Mouse (Mus musculus) kidney, embryonic 14.5 days (tissue): ENCODE data around the gene Nrxn1. TPM values are rescaled to one million over a fixed set of nuclear protein-coding genes. Genes with fewer than 3 reads are reported as not detected.

Experiments
- ATAC-seq: fragments of 200-750 bp; cut with Nextera tagmentation; 2 replicates; pipeline ENCODE4 v1.8.0; 2017; ENCODE audit warnings: moderate number of reproducible peaks, mild to moderate bottlenecking, moderate TSS enrichment, moderate library complexity; ENCODE audit not compliant: low FRiP score, low TSS enrichment
- H3K27ac ChIP-seq: fragments of 300-500 bp; sonication (generic); 2 replicates; pipeline ENCODE4 v1.5.1; 2014; ENCODE audit warnings: low read depth, mild to moderate bottlenecking, low read length, moderate library complexity, mixed read lengths
- H3K27me3 ChIP-seq: fragments of 300-500 bp; sonication (generic); 2 replicates; pipeline ENCODE4 v1.6.1; 2014; ENCODE audit warnings: mild to moderate bottlenecking, low read length; ENCODE audit not compliant: control insufficient read depth, insufficient read depth
- H3K36me3 ChIP-seq: fragments of 300-500 bp; sonication (generic); 2 replicates; pipeline ENCODE4 v1.6.1; 2014; ENCODE audit warnings: low read length, mixed read lengths; ENCODE audit not compliant: control insufficient read depth, insufficient read depth
- H3K4me1 ChIP-seq: fragments of 300-500 bp; sonication (generic); 2 replicates; pipeline ENCODE4 v1.6.1; 2014; ENCODE audit warnings: low read length, mixed read lengths; ENCODE audit not compliant: control insufficient read depth, insufficient read depth
- H3K4me2 ChIP-seq: fragments of 300-500 bp; sonication (generic); replicated peaks from 2 replicates; pipeline ENCODE4 v1.6.1; 2014; ENCODE audit warnings: low read depth, mild to moderate bottlenecking, low read length
- H3K4me3 ChIP-seq: fragments of 300-500 bp; sonication (generic); 2 replicates; pipeline ENCODE4 v1.5.1; 2014; ENCODE audit warnings: mild to moderate bottlenecking, low read length
- H3K9ac ChIP-seq: fragments of 300-500 bp; sonication (generic); 2 replicates; pipeline ENCODE4 v1.6.1; 2014; ENCODE audit warnings: low read depth, mild to moderate bottlenecking, low read length, moderate library complexity
- H3K9me3 ChIP-seq: fragments of 300-500 bp; sonication (generic); 2 replicates; pipeline ENCODE4 v1.6.1; 2016; ENCODE audit warnings: low read length; ENCODE audit not compliant: control insufficient read depth
- WGBS: fragments of 180-500 bp; shearing (Covaris S2); extraction: QIAGEN DNeasy Blood & Tissue Kit; methylation state at CpG from one replicate; pipeline ENCODE4 v1.1.7; 2014; 5-methylcytosine and 5-hydroxymethylcytosine counted together
- polyA plus RNA-seq: library from polyadenylated mRNA; unstranded; fragments of >200 nt; fragmentation: Nextera tagmentation; extraction: Ambion mirVana; gene quantifications from 2 replicates; pipeline ENCODE4 v1.2.1, GENCODE M21; 2014

Gene Nrxn1
- polyA plus RNA-seq, 1 experiment from 2014 or later = 10.1 TPM

- Histone ChIP-seq H3K27ac (no peak overlapping the region), H3K4me2 (no peak overlapping the region), H3K36me3 (no peaks in the 10 kb centered on the region), H3K4me1 (no peaks in the 10 kb centered on the region), H3K27me3 (no peaks in the 10 kb centered on the region), H3K9me3 (peaks cover 10% of the 10 kb centered on the region; the same call in 1 of the 2 replicates), H3K9ac (no peak overlapping the region; the same call in 1 of the 2 replicates), H3K4me3 (no peak overlapping the region)
- 74% methylated on average over 79 of the region's 82 CpGs for WGBS
- no peak for ATAC-seq
These were observed 4.7 kb downstream of the Nrxn1 start for GRCm38 (mm10) chr17:91088037-91088715.

GRCm38 (mm10) chr17:91086412-91086811 lies 6.5 kb downstream of the Nrxn1 start:
- Histone ChIP-seq H3K27ac (no peak overlapping the region), H3K27me3 (no peaks in the 10 kb centered on the region), H3K9ac (no peak overlapping the region), H3K4me2 (no peak overlapping the region), H3K4me1 (no peaks in the 10 kb centered on the region), H3K4me3 (no peak overlapping the region), H3K9me3 (peaks cover 10% of the 10 kb centered on the region; the same call in 1 of the 2 replicates), H3K36me3 (no peaks in the 10 kb centered on the region)
- no peak for ATAC-seq
- 93% methylated on average over 1 of the region's 1 CpGs for WGBS

GRCm38 (mm10) chr17:91085416-91085815 lies 7.5 kb downstream of the Nrxn1 start:
- ATAC-seq = no peak
- no peak overlapping the region for H3K9ac ChIP-seq
- WGBS = 85% methylated on average over 2 of the region's 2 CpGs
- H3K4me3 ChIP-seq = no peak overlapping the region
- no peak overlapping the region for H3K4me2 ChIP-seq
- no peaks in the 10 kb centered on the region for H3K4me1 ChIP-seq
- no peaks in the 10 kb centered on the region for H3K36me3 ChIP-seq
- no peak overlapping the region for H3K27ac ChIP-seq
- H3K9me3 ChIP-seq = peaks cover 10% of the 10 kb centered on the region; the same call in 1 of the 2 replicates
- H3K27me3 ChIP-seq = no peaks in the 10 kb centered on the region

GRCm38 (mm10) chr17:91079096-91079495 lies 13.8 kb downstream of the Nrxn1 start:
- ATAC-seq = no peak

GRCm38 (mm10) chr17:91074780-91075179 lies 18.1 kb downstream of the Nrxn1 start:
- Histone ChIP-seq H3K9ac (no peak overlapping the region), H3K4me3 (no peak overlapping the region), H3K36me3 (no peaks in the 10 kb centered on the region), H3K27ac (no peak overlapping the region), H3K27me3 (no peaks in the 10 kb centered on the region), H3K4me1 (no peaks in the 10 kb centered on the region), H3K4me2 (no peak overlapping the region), H3K9me3 (no peaks in the 10 kb centered on the region)
- ATAC-seq = no peak
- WGBS = 69% methylated on average over 5 of the region's 5 CpGs

More at GRCm38 (mm10) chr17:91079096-91079495, 13.8 kb downstream of the Nrxn1 start:
- no peaks in the 10 kb centered on the region for H3K27me3 ChIP-seq
- no peaks in the 10 kb centered on the region for H3K36me3 ChIP-seq
- no peak overlapping the region for H3K4me2 ChIP-seq
- H3K4me1 ChIP-seq = no peaks in the 10 kb centered on the region
- no peak overlapping the region for H3K4me3 ChIP-seq
- H3K9me3 ChIP-seq = no peaks in the 10 kb centered on the region
- no peak overlapping the region for H3K9ac ChIP-seq
- H3K27ac ChIP-seq = no peak overlapping the region

DNA sequence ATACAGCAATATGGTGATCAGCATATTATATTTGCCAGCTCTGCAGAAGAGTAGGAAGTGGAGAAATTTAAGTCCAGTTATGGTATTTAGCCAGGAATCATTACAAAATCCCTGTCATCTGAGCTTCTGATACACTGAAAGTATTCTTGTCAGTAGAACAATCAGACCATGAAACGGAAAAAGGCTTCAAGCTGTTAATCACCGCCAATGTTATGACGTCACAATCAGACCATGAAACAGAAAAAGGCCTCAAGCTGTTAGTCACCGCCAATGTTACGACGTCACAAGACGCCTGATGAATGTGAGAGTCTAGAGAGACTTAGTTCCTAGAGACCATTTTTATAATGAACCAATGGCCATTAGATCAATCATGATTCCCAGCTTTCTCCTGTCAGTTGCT lies 59.4 kb downstream of the Nrxn1 start:
- 66% methylated on average over 7 of the region's 7 CpGs for WGBS
- no peak overlapping the region for H3K4me2 ChIP-seq

DNA sequence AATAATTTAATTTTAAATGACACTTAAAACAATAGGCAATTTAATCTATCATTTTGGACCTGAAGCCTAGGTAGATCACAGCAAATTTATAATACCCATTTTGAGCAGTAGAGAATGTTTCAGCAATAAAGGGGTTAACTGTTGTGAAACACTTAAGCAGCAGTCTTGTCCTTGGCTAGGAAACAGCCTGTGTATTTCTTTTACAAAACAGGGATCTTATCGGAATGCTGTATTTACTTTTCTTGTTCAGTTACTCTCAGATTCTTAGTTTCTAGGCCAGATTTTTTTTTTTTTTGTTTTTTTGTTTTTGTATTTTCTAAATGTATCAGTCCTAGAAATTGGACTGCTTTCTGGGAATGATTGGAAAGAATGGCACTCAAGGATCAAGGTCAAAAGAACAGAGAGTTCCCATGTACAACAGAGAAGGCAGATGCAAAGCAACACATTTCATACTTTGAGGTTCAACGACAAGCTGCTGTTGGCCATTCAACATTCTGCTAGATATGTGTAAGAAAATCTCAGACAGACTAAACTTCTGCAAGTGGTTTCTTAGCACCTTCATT lies 67.7 kb downstream of the Nrxn1 start:
- no peak overlapping the region for H3K4me3 ChIP-seq
- no peaks in the 10 kb centered on the region for H3K36me3 ChIP-seq
- ATAC-seq = no peak

More for the DNA sequence above, 59.4 kb downstream of the Nrxn1 start:
- H3K36me3 ChIP-seq = no peaks in the 10 kb centered on the region
- H3K27ac ChIP-seq = no peak overlapping the region
- H3K9ac ChIP-seq = no peak overlapping the region
- H3K9me3 ChIP-seq = no peaks in the 10 kb centered on the region
- no peak for ATAC-seq
- H3K4me3 ChIP-seq = no peak overlapping the region
- no peaks in the 10 kb centered on the region for H3K27me3 ChIP-seq
- no peaks in the 10 kb centered on the region for H3K4me1 ChIP-seq

DNA sequence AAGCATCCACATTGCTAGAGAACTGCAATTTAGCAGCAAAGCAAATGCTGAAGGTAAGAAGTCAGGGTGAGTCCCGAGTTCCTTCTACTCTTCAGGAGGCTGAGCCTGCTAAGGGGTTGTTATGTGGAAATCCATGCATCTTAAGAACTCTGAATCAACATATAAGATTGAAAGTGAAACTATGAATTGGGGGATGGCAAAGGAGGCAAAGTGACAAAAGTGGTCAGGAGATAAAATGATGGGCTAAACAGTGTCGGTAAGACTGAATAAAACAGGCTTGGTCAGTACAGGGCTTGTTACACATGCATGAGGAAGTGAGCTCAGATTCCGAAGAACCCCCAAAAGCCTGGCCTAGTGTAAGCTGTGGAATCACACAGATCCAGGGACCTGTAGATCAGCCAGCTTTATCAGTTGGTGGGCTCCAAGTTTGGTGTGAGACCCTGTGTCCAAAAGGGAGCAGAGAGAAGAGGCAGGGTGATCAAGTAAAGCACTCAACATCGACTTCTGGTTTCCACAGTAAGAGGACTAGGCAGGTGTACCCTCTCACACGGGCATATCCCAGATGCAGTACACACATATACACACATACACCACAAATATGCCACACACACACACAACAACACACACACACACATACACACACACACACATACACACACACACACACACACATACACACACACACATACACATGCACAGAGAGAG lies 85.3 kb downstream of the Nrxn1 start:
- 82% methylated on average over 5 of the region's 5 CpGs for WGBS
- no peaks in the 10 kb centered on the region for H3K4me1 ChIP-seq
- H3K36me3 ChIP-seq = no peaks in the 10 kb centered on the region
- no peaks in the 10 kb centered on the region for H3K27me3 ChIP-seq
- no peak for ATAC-seq
- H3K9me3 ChIP-seq = no peaks in the 10 kb centered on the region
- H3K9ac ChIP-seq = no peak overlapping the region
- H3K4me2 ChIP-seq = no peak overlapping the region
- no peak overlapping the region for H3K4me3 ChIP-seq
- H3K27ac ChIP-seq = no peak overlapping the region

More for the DNA sequence above, 67.7 kb downstream of the Nrxn1 start:
- Histone ChIP-seq H3K4me2 (no peak overlapping the region), H3K4me1 (no peaks in the 10 kb centered on the region), H3K9ac (no peak overlapping the region), H3K27me3 (no peaks in the 10 kb centered on the region), H3K27ac (no peak overlapping the region), H3K9me3 (no peaks in the 10 kb centered on the region)
- WGBS = 54% methylated on average over 2 of the region's 2 CpGs

- Histone ChIP-seq H3K9ac (no peak overlapping the region), H3K27ac (no peak overlapping the region), H3K9me3 (no peaks in the 10 kb centered on the region), H3K4me3 (no peak overlapping the region), H3K36me3 (no peaks in the 10 kb centered on the region), H3K4me1 (no peaks in the 10 kb centered on the region), H3K4me2 (no peak overlapping the region), H3K27me3 (no peaks in the 10 kb centered on the region)
- ATAC-seq = no peak
These were observed 92.5 kb downstream of the Nrxn1 start for GRCm38 (mm10) chr17:91000389-91000788.
